Mouse (Mus musculus): ENCODE results near the gene Zfp553.

- no peak for TF ChIP-seq POLR2A (IDR thresholded peaks at IDR 0.05; ENCODE audit: borderline replicate concordance, extremely low read depth, low read depth, low read length)
- TF ChIP-seq CTCF (IDR thresholded peaks at IDR 0.05; ENCODE audit: insufficient read depth, low read length): no peak
Measured at GRCm38 (mm10) chr7:127233765-127234164, 904 bp downstream of the Zfp553 start.

Data from lung, adult 2 months (tissue).